Mouse (Mus musculus): ENCODE results near the gene Brwd1.

- no peak for TF ChIP-seq GATA1 (IDR thresholded peaks at IDR 0.05; ENCODE audit: low read length)
- no peak for TF ChIP-seq TAL1 (IDR thresholded peaks at IDR 0.05; ENCODE audit: low read length)
Measured at GRCm38 (mm10) chr16:96114729-96115128, 32.4 kb upstream of the Brwd1 start.
